Mouse (Mus musculus) olfactory bulb, adult 2 months (tissue): ENCODE results near the gene Sytl3.
"Not testable (repeated sequence)": the region's sequence is repeated elsewhere in the genome, so short reads cannot be mapped to it uniquely, and the experiment has no call there.

Experiments
- CTCF ChIP-seq: fragments of 200-500 bp; IDR thresholded peaks from 2 replicates; pipeline ENCODE4 v1.5.1; 2012; ENCODE audit warnings: low read depth, mild to moderate bottlenecking, low read length, moderate library complexity; ENCODE audit not compliant: insufficient read depth
- POLR2A ChIP-seq: fragments of 200-500 bp; IDR thresholded peaks from 2 replicates; pipeline ENCODE4 v1.6.1; 2012; ENCODE audit warnings: mild to moderate bottlenecking, low read depth, low read length, moderate library complexity; ENCODE audit not compliant: insufficient read depth

- not testable (repeated sequence) for TF ChIP-seq POLR2A, CTCF
Observed at GRCm38 (mm10) chr17:6613524-6613923, 45.4 kb upstream of the Sytl3 start.
